Mouse (Mus musculus) liver (tissue): Measurements from ENCODE around the gene Ahcyl2.
A peak's percentile ranks its signal among the peaks of the same experiment; 100 is the strongest.
"Not testable (repeated sequence)": the region's sequence is repeated elsewhere in the genome, so short reads cannot be mapped to it uniquely, and the experiment has no call there.

Experiments
- DNase-seq: peaks from one replicate; pipeline ENCODE4 v3.0.0-alpha.2; 2020; ENCODE audit warnings: mixed read lengths

Gene Ahcyl2

DNA sequence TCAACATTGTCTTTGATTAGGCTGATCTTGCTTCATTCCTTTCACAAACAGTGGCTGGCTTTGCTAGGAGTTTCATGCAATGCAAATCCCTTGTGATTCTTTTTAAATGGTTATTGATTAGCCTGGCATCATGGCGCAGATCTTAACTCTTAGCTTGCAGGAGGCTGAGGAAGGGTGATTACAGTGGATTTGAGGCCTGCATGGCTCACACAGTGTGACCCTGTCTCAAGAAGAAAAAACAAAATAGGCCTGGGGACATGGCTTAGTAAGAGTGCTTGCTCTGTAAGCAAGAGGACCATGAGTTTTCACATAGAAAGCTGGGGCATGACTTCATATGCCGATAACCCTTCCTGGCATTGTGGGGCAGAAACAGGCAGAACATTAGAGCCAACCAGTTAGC is 47.8 kb downstream of the Ahcyl2 start:
- DNase-seq, result no peak

DNA sequence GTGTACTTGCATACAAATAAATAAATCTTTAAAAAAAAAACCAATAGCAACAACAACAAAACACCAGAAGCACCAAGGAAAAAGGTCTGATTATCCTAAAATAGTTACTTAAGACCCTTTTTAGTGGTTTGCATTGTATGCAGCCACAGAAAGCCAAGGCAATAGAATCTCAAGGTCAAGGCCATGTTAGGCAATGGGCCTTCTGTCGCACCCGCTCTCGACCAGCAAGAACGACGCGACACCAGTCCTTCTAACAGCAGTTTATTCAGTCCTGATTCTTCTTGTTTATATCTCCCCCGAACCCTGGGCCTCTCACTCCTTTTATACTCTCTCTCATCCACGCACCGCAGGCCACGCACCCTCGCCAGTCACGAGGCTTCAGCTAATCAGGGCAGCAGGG is 48.6 kb downstream of the Ahcyl2 start:
- DNase-seq, result not testable (repeated sequence)

GRCm38 (mm10) chr6:29819309-29819708 is 51.5 kb downstream of the Ahcyl2 start:
- DNase-seq, result peak; percentile 11

GRCm38 (mm10) chr6:29820314-29820713 is 52.5 kb downstream of the Ahcyl2 start:
- DNase-seq, result no peak

DNA sequence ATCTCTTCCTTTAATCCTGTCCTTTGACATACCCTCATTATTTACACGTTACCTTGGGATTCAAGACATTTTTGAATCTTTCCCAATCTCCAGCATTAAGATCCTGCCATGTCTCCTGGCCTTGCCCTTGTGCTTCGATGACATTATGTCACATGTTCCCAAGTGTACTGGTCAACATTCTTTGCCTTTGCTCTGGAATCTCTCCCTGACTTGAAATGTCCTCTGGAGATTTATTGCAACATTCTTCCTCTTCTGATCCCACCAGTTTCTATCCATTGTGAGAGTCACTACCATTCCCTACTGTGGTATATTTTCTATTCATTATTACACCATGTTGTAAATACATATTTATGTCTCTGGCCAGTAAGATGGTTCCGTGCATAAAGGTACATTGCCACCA is 53.1 kb downstream of the Ahcyl2 start:
- no peak for DNase-seq

GRCm38 (mm10) chr6:29821770-29822169 is 54.0 kb downstream of the Ahcyl2 start:
- no peak for DNase-seq

- DNase-seq, result no peak
These were observed 57.5 kb downstream of the Ahcyl2 start for GRCm38 (mm10) chr6:29825302-29825701.

DNA sequence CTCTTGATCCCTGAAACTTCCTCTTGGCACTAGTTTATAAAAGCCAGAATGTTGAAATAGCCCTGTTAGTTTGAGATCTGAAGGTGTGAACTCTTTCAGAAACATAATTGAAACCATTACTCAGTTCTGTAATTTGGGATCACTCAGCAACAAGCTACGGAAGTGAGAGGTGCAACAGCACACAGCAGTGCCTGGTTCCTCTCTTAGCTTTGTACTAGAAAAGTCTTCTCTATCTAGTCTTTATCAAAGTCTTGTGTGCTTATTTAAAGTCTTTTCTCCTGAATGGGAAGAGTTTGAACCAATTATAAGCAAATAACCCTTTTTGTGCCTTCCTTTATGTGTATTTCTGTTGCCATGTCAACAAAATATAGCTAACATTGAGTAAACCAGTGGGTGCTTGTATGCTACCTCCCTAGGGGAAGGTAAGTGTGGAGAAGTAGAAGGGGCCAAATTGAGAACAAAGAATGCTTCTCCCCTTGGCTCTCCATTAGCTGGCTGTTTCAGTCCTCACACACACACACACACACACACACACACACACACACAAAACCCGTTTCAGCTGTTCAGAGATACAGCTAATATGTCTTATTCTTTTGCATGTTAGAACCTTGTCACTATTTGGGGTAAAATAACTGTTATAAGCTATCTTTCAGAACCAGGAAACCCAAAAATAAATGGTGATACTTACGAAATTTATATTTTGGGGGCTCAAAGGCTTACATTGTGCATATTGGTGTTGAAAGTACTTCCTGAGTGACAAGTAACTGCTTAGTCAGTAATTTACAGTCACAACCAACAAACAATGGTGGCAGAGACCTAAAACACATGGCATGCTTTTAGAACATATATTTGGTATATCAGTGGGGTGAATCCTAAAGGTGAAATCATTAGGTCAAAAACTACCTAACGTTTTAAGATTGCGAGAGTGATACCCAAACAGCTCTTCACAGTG is 59.8 kb downstream of the Ahcyl2 start:
- no peak for DNase-seq

GRCm38 (mm10) chr6:29828574-29829234 is 60.9 kb downstream of the Ahcyl2 start:
- DNase-seq, result no peak

- no peak for DNase-seq
These were observed 64.5 kb downstream of the Ahcyl2 start for GRCm38 (mm10) chr6:29832356-29832755.

DNA sequence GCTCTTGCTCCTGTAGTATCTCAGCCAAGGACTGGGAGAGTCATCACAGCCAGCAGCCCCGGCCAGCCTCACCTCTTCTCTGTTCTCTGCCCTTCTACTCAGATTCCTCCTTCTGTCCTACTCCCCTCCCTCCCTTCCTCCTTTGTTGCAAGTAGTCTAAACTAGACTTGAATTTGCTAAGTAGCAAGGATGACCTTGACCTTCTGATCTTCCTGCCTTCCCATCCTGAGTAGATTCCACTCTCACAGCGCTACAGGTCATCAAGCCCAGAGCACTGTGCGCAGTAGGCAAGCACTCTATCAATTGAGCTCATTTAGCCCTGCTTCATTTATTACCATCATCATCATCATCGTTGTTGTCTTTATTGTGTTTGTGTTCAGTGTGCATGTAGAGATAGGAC is 65.3 kb downstream of the Ahcyl2 start:
- no peak for DNase-seq

- no peak for DNase-seq
These were observed 65.9 kb downstream of the Ahcyl2 start for GRCm38 (mm10) chr6:29833568-29834255.

DNA sequence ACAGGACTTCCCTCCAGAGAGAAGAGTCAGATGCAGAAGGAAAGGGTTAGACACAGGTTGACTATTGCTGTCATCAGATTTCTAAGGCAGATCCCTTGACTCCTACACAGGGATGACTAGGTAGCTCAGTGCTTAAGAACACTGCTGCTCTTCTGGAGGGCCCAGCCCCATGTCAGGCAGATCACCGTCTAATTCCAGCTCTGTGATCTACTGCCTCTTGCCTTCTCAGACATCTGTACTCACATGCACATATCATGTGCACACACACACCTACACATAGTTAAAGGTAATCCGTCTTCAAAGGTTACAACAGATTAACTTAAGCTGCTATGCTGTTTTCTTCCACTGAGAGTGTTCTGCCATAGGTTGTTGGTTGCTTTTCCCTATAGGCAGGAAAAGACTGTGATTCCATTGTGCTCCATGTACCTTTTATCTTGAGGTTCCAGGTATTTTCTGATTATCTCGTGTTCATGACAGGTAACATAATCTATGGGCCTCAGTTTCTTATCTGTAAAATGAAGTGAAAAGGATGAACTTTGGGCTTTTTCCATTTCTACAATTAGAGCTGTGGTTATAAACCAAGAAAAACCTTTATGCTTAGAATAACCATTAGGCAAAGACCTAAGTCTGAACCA is 67.8 kb downstream of the Ahcyl2 start:
- DNase-seq, result no peak

- no peak for DNase-seq
These were observed 69.8 kb downstream of the Ahcyl2 start for GRCm38 (mm10) chr6:29837579-29837978.

DNA sequence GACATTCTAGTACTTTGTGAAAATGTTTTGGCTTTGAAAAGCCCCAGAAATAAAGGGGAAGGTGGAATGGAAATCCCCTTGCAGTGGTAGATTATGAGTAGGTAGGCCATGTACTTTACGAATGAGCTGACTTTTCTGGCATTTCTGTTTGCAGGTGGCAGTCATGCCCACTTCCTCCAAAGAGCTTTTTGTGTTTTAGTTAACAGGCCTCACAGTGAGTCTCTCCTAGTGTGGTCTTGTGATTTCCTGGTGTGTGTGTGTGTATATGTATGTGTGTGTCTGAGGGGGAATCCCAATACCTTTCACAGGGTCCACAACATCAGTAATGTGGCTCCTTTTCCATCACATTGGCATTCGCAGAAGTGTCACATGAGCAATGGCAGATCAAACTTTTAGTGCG is 70.7 kb downstream of the Ahcyl2 start:
- DNase-seq, result no peak

DNA sequence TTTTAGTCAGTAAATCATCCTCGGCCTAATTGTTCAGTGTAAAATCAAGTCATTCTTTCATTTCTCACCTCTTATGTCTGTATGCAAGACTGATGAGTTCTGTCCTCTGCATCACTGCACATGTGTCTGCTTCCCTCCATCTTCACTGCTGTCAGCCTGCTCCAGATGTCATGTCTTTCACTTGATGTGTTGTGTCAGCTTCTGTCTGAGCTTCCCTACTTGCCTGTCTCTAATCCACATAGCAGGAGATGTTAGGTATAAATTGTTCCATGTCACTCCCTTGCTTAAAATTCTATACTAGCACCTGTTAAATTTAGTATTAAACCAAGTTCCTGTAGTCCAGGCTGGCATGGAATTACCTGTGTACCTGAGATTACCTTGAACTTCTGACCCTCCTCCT is 72.2 kb downstream of the Ahcyl2 start:
- no peak for DNase-seq

GRCm38 (mm10) chr6:29841461-29841860 is 73.7 kb downstream of the Ahcyl2 start:
- no peak for DNase-seq

DNA sequence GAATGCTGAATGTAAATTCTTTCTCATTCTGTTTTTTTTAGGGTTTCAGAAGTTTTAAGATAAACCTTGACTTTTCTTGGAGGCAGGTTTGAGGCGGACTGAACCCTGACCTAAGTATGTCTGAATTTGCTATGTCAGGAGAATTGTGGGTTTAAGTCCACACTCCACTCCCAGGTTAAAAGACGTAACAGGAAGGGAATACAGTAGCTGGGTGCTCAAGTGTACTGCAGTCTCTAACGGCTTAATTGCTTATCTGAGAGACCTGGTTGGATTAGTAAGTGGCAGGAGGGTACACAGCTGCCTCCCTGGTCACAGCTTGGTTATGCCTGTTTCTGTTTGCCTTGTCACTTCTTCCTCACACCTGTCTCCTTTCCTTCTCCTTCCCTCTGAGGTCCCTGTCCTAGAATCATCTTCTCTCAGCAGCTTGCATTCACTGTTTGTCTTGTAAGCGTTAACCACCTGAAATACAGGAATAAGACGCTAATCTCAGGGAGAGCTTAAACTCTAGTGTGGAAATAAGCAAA is 79.9 kb downstream of the Ahcyl2 start:
- DNase-seq, result no peak

GRCm38 (mm10) chr6:29848808-29849207 is 81.0 kb downstream of the Ahcyl2 start:
- DNase-seq, result no peak

GRCm38 (mm10) chr6:29850096-29850495 is 82.3 kb downstream of the Ahcyl2 start:
- no peak for DNase-seq

DNA sequence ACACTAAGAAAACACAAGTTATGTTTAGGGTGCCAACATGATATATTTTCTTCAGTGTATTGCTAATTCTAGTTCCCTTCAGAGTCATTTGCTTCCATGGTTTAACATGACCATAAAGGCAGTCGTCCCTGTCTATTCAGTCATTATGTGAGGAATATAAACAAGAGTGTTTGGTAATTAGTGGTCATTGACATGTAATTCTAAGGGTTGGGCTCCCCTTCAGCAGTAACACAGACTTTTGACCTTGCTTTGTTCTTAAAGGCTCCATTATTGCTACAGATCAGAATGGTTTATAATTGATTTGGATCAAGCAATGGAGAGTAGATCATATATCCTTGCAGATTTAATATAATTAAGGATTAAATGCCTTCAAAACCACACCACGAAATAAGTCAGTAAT is 82.9 kb downstream of the Ahcyl2 start:
- no peak for DNase-seq

GRCm38 (mm10) chr6:29851873-29852272 is 84.1 kb downstream of the Ahcyl2 start:
- no peak for DNase-seq
